Mouse (Mus musculus) myocyte (in vitro differentiated cells): ENCODE measurements around the gene Coq8a.
A peak's percentile ranks its signal among the peaks of the same experiment; 100 is the strongest.

ENCODE experiments used
- CEBPB ChIP-seq: IDR thresholded peaks from 2 replicates; pipeline ENCODE4 v1.6.1; 2011; ENCODE audit warnings: mild to moderate bottlenecking, moderate library complexity; ENCODE audit not compliant: poor library complexity, insufficient read depth, severe bottlenecking
- E2F4 ChIP-seq: IDR thresholded peaks from one replicate; pipeline ENCODE4 v1.6.1; 2011; ENCODE audit warnings: mild to moderate bottlenecking, control low read depth, moderate library complexity; ENCODE audit not compliant: insufficient read depth
- MAX ChIP-seq: IDR thresholded peaks from one replicate; pipeline ENCODE4 v1.6.1; 2011; ENCODE audit warnings: low read depth, mild to moderate bottlenecking, control low read depth
- MYOD1 ChIP-seq, 3 experiments: IDR thresholded peaks; one replicate each; pipeline ENCODE4 v1.6.1; 2011; ENCODE audit warnings: control low read depth in 2 of 3, low read depth in 2 of 3, mild to moderate bottlenecking in 2 of 3, moderate library complexity in 1 of 3; ENCODE audit not compliant: insufficient read length in 2 of 3, control insufficient read depth in 1 of 3
- MYOG ChIP-seq, 3 experiments: IDR thresholded peaks; one replicate each; pipeline ENCODE4 v1.6.1; 2011; ENCODE audit warnings: control low read depth in 2 of 3, low read depth in 2 of 3, mild to moderate bottlenecking in 2 of 3; ENCODE audit not compliant: insufficient read length in 2 of 3, control insufficient read depth in 1 of 3, insufficient read depth in 1 of 3
- POLR2A ChIP-seq: IDR thresholded peaks from one replicate; pipeline ENCODE4 v1.6.1; 2011; ENCODE audit warnings: low read depth, mild to moderate bottlenecking, control low read depth, moderate library complexity; ENCODE audit not compliant: insufficient read length
- POLR2AphosphoS2 ChIP-seq: IDR thresholded peaks from one replicate; pipeline ENCODE4 v1.6.1; 2011; ENCODE audit warnings: low read depth, control low read depth; ENCODE audit not compliant: insufficient read length
- REST ChIP-seq: IDR thresholded peaks from one replicate; pipeline ENCODE4 v1.6.1; 2011; ENCODE audit warnings: mild to moderate bottlenecking, control low read depth, moderate library complexity; ENCODE audit not compliant: insufficient read depth, insufficient read length
- SRF ChIP-seq: IDR thresholded peaks from one replicate; pipeline ENCODE4 v1.6.1; 2011; ENCODE audit warnings: low read depth; ENCODE audit not compliant: control insufficient read depth, insufficient read length
- TCF12 ChIP-seq: IDR thresholded peaks from one replicate; pipeline ENCODE4 v1.6.1; 2011; ENCODE audit warnings: mild to moderate bottlenecking, control low read depth; ENCODE audit not compliant: poor library complexity, insufficient read depth, severe bottlenecking
- USF1 ChIP-seq: IDR thresholded peaks from one replicate; pipeline ENCODE4 v1.6.1; 2011; ENCODE audit warnings: low read depth, mild to moderate bottlenecking, control low read depth, moderate library complexity

DNA sequence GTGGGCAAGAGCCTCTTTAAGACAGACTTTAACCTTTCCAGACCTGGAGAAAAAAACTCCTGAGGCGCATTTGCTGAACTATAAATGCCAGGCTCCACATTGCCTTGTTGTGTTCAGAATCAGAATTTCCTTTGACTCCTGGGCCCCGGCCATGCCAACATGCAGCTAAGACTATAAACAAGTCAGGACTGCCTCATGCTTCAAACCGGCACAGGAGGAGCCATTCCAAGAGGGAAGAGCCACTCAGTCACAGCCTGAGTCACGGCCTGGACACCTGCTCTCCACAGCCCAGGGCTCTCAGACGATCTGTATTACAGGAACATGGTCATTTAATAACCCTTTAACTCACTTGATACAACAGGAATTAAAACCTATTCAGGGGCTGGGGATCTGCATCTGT lies 1.3 kb upstream of the Coq8a start:
- TF ChIP-seq POLR2AphosphoS2 (no peak), SRF (no peak), TCF12 (no peak), POLR2A (no peak), E2F4 (no peak), USF1 (no peak), MYOD1 (IDR thresholded peaks at IDR 0.05; ENCODE audit: control insufficient read depth in 1 of 3, insufficient read length in 2 of 3, low read depth in 2 of 3) (peak in 2 of 3 experiments; percentile 51 to 91), MYOG (IDR thresholded peaks at IDR 0.05; ENCODE audit: control insufficient read depth in 1 of 3, insufficient read depth in 1 of 3, insufficient read length in 2 of 3, low read depth in 2 of 3) (peak in 2 of 3 experiments; percentile 27 to 84), CEBPB (no peak), REST (no peak), MAX (no peak)
